Mouse (Mus musculus) spleen, postnatal 0 days (tissue): Measurements from ENCODE around the gene Insr. TPM values are rescaled to one million over a fixed set of nuclear protein-coding genes. Genes with fewer than 3 reads are reported as not detected.

ENCODE experiments used
- polyA plus RNA-seq: library from polyadenylated mRNA; unstranded; fragments of >200 nt; fragmentation: Nextera tagmentation; extraction: Ambion mirVana; gene quantifications from 2 replicates; pipeline ENCODE4 v1.2.1, GENCODE M21; 2015

The Insr gene
- polyA plus RNA-seq, result 17.4 and 20.1 TPM in 2 replicates

GRCm38 (mm10) chr8:3278934-3279720 lies at the start of gene Insr:
Gene Insr (minus strand): TSS chr8:3279617.

Other genes with a start within 250 kb of the Insr start
- 6.5 and 7.1 TPM in 2 replicates for gene A430078G23Rik, start 73.8 kb upstream of the Insr start, polyA plus RNA-seq
- gene Arhgef18, start 113.4 kb upstream of the Insr start, polyA plus RNA-seq, result 4.0 and 4.4 TPM in 2 replicates
- gene Pex11g, start 188.1 kb upstream of the Insr start, polyA plus RNA-seq, result 2.7 and 2.9 TPM in 2 replicates
- not detected in 2 replicates for gene Tex45, start 191.2 kb upstream of the Insr start, polyA plus RNA-seq
- 7.5 and 9.9 TPM in 2 replicates for gene Zfp358, start 213.5 kb upstream of the Insr start, polyA plus RNA-seq
- 21.6 and 26.6 TPM in 2 replicates for gene Mcoln1, start 220.8 kb upstream of the Insr start, polyA plus RNA-seq
- 11.6 and 13.9 TPM in 2 replicates for gene Pnpla6, start 235.8 kb upstream of the Insr start, polyA plus RNA-seq